10 mouse cellular contexts compared by ENCODE assay signal in genomic region chr15:82163356-82164060, GRCm38 (mm10). TPM values are rescaled to one million over a fixed set of nuclear protein-coding genes. Genes with fewer than 3 reads are reported as not detected.
A peak's percentile ranks its signal among the peaks of the same experiment; 100 is the strongest.
DNase-seq lines count a peak whose midpoint lies in the region; ATAC-seq and TF ChIP-seq lines count a peak whose summit lies in the region.
"Had no signal": no experiment of that assay in that cellular context is flagged by ENCODE, and none has a peak within 500 bp of the region (broad histone marks: within the 10 kb centered on the region; RNA-seq: fewer than 3 reads in every experiment).

No protein-coding gene starts in this region.

- H3K36me3 ChIP-seq in hindbrain, embryonic 10.5 days, result peaks cover 14% of the 10 kb centered on the region; the same call in 1 of the 2 replicates
- H3K36me3 ChIP-seq in hindbrain, postnatal 0 days (ENCODE audit: insufficient read depth, low read length), result no peaks in the 10 kb centered on the region
- no peaks in the 10 kb centered on the region for H3K36me3 ChIP-seq in thymus, adult 2 months (ENCODE audit: control insufficient read depth, insufficient read depth, low read length)
- 0 out of 2 replicates have a peak, but pooled peaks cover 3% of the 10 kb centered on the region for H3K36me3 ChIP-seq in liver, embryonic 13.5 days
- H3K36me3 ChIP-seq in stomach, postnatal 0 days (ENCODE audit: control insufficient read depth, insufficient read depth, low read length), result no peaks in the 10 kb centered on the region
- H3K36me3 ChIP-seq: embryonic facial prominence, embryonic 15.5 days; neural tube, embryonic 13.5 days had no signal

- TF ChIP-seq CTCF in hindbrain, postnatal 0 days (IDR thresholded peaks at IDR 0.05; ENCODE audit: low read depth), result no peak
- TF ChIP-seq CTCF in thymus, adult 2 months (IDR thresholded peaks at IDR 0.05; ENCODE audit: borderline replicate concordance, control insufficient read depth, extremely low read depth, insufficient read depth, low read length, poor library complexity), result 0 out of 2 replicates have a peak, but pooled peaks have one; percentile 26
- no peak for TF ChIP-seq CTCF in stomach, postnatal 0 days (IDR thresholded peaks at IDR 0.05; ENCODE audit: low read depth)

- no peak for DNase-seq in hindbrain, embryonic 10.5 days (ENCODE audit: low spot score)
- DNase-seq in hindbrain, postnatal 0 days (ENCODE audit: low spot score), result no peak
- no peak for DNase-seq in thymus, adult 2 months
- no peak for DNase-seq in thymus, adult 18-20 months
- no peak for DNase-seq in liver, embryonic 13.5 days
- no peak for DNase-seq in stomach, postnatal 0 days (ENCODE audit: low spot score)
- no peak for DNase-seq in adipocyte (ENCODE audit: low spot score)

- TF ChIP-seq POLR2A in thymus, adult 2 months (IDR thresholded peaks at IDR 0.05; ENCODE audit: control insufficient read depth, extremely low read depth, insufficient read depth, low read length, poor library complexity), result no peak

- TF ChIP-seq EP300 in stomach, postnatal 0 days (optimal IDR thresholded peaks at IDR 0.05), result no peak

- H3K27me3 ChIP-seq in hindbrain, embryonic 10.5 days (ENCODE audit: insufficient read depth, poor library complexity, severe bottlenecking), result no peaks in the 10 kb centered on the region
- H3K27me3 ChIP-seq in hindbrain, postnatal 0 days (ENCODE audit: insufficient read depth, low read length), result no peaks in the 10 kb centered on the region
- no peaks in the 10 kb centered on the region for H3K27me3 ChIP-seq in thymus, adult 2 months (ENCODE audit: control insufficient read depth, insufficient read depth, low read length)
- no peaks in the 10 kb centered on the region for H3K27me3 ChIP-seq in liver, embryonic 13.5 days
- no peaks in the 10 kb centered on the region for H3K27me3 ChIP-seq in stomach, postnatal 0 days (ENCODE audit: control insufficient read depth, insufficient read depth, low read length)
- H3K27me3 ChIP-seq: embryonic facial prominence, embryonic 15.5 days; neural tube, embryonic 13.5 days had no signal

- no peak overlapping the region for H3K9ac ChIP-seq in hindbrain, postnatal 0 days (replicated peaks; ENCODE audit: low read length)
- H3K9ac ChIP-seq in liver, embryonic 13.5 days, result peak overlapping the region; percentile 61
- H3K9ac ChIP-seq in stomach, postnatal 0 days (ENCODE audit: low read length), result no peak overlapping the region
- H3K9ac ChIP-seq: embryonic facial prominence, embryonic 15.5 days; neural tube, embryonic 13.5 days had no signal

- peak overlapping the region; percentile 41 for H3K27ac ChIP-seq in hindbrain, embryonic 10.5 days
- no peak overlapping the region for H3K27ac ChIP-seq in hindbrain, postnatal 0 days
- peak overlapping the region; percentile 89 for H3K27ac ChIP-seq in thymus, adult 2 months (ENCODE audit: control insufficient read depth, insufficient read depth, low read length)
- H3K27ac ChIP-seq in liver, embryonic 13.5 days, result peak overlapping the region; percentile 93
- H3K27ac ChIP-seq in stomach, postnatal 0 days (replicated peaks), result peak overlapping the region; percentile 84
- H3K27ac ChIP-seq: neural tube, embryonic 13.5 days had no signal

- WGBS in hindbrain, embryonic 10.5 days, result 88% methylated on average over 10 of the region's 10 CpGs
- 80% methylated on average over 10 of the region's 10 CpGs for WGBS in hindbrain, postnatal 0 days
- 46% methylated on average over 10 of the region's 10 CpGs for WGBS in thymus, adult 2 months
- 77% methylated on average over 10 of the region's 10 CpGs for WGBS in liver, embryonic 13.5 days (ENCODE audit: insufficient replicate concordance)
- 68% methylated on average over 10 of the region's 10 CpGs for WGBS in stomach, postnatal 0 days

- ATAC-seq in hindbrain, postnatal 0 days, result no peak
- ATAC-seq in liver, embryonic 13.5 days (ENCODE audit: low read depth), result no peak
- ATAC-seq in stomach, postnatal 0 days (ENCODE audit: low FRiP score, low TSS enrichment), result no peak
- ATAC-seq in cerebellum, adult (ENCODE audit: insufficient number of reproducible peaks, low FRiP score, low TSS enrichment), result no peak

- no peak overlapping the region for H3K4me3 ChIP-seq in hindbrain, embryonic 10.5 days
- no peak overlapping the region for H3K4me3 ChIP-seq in hindbrain, postnatal 0 days (ENCODE audit: low read length)
- no peak overlapping the region for H3K4me3 ChIP-seq in thymus, adult 2 months (ENCODE audit: control insufficient read depth, insufficient read depth, low read length)
- 0 out of 2 replicates have a peak overlapping the region, but pooled peaks have one; percentile 5 for H3K4me3 ChIP-seq in liver, embryonic 13.5 days (replicated peaks)
- no peak overlapping the region for H3K4me3 ChIP-seq in stomach, postnatal 0 days (ENCODE audit: low read depth, low read length)
- H3K4me3 ChIP-seq: embryonic facial prominence, embryonic 15.5 days; neural tube, embryonic 13.5 days had no signal

- no peaks in the 10 kb centered on the region for H3K9me3 ChIP-seq in hindbrain, embryonic 10.5 days
- H3K9me3 ChIP-seq in hindbrain, postnatal 0 days (ENCODE audit: low read length), result no peaks in the 10 kb centered on the region
- no peaks in the 10 kb centered on the region for H3K9me3 ChIP-seq in liver, embryonic 13.5 days (replicated peaks)
- no peaks in the 10 kb centered on the region for H3K9me3 ChIP-seq in stomach, postnatal 0 days (ENCODE audit: control insufficient read depth, low read length)
- H3K9me3 ChIP-seq: embryonic facial prominence, embryonic 15.5 days; neural tube, embryonic 13.5 days had no signal

- peaks cover 82% of the 10 kb centered on the region for H3K4me1 ChIP-seq in hindbrain, embryonic 10.5 days (replicated peaks)
- H3K4me1 ChIP-seq in hindbrain, postnatal 0 days (ENCODE audit: insufficient read depth, low read length), result peaks cover 15% of the 10 kb centered on the region; the same call in 1 of the 2 replicates
- peaks cover 71% of the 10 kb centered on the region for H3K4me1 ChIP-seq in thymus, adult 2 months (replicated peaks; ENCODE audit: control insufficient read depth, insufficient read depth, low read length)
- peaks cover 100% of the 10 kb centered on the region for H3K4me1 ChIP-seq in liver, embryonic 13.5 days (replicated peaks)
- H3K4me1 ChIP-seq in stomach, postnatal 0 days (replicated peaks; ENCODE audit: control insufficient read depth, insufficient read depth), result peaks cover 16% of the 10 kb centered on the region

- H3K4me2 ChIP-seq in hindbrain, postnatal 0 days (ENCODE audit: low read depth, low read length), result no peak overlapping the region
- peak overlapping the region; percentile 52 for H3K4me2 ChIP-seq in liver, embryonic 13.5 days
- H3K4me2 ChIP-seq in stomach, postnatal 0 days (replicated peaks; ENCODE audit: low read depth), result no peak overlapping the region; the same call in 1 of the 2 replicates
- H3K4me2 ChIP-seq: embryonic facial prominence, embryonic 15.5 days; neural tube, embryonic 13.5 days had no signal

RNA-seq across cellular contexts. Expression of gene Srebf2, which starts 16.5 kb away (rescaled TPM):
- polyA plus RNA-seq in hindbrain, embryonic 10.5 days (2016; fragmentation: Nextera tagmentation; extraction: Ambion mirVana), result 211 and 242 TPM in 2 replicates
- 256 and 266 TPM in 2 replicates for total RNA-seq in hindbrain, postnatal 0 days (2014; rRNA removed)
- polyA plus RNA-seq in hindbrain, postnatal 0 days (2015; fragmentation: Nextera tagmentation; extraction: Ambion mirVana), result 139 and 145 TPM in 2 replicates
- polyA plus RNA-seq in thymus, adult 2 months (2012; rRNA removed), result 410 and 478 TPM in 2 replicates
- 64.2 and 70.2 TPM in 2 replicates for polyA plus RNA-seq in liver, embryonic 13.5 days (2015; fragmentation: Nextera tagmentation; extraction: Ambion mirVana)
- polyA plus RNA-seq in stomach, postnatal 0 days (2015; fragmentation: Nextera tagmentation; extraction: Ambion mirVana), result 119 and 127 TPM in 2 replicates

RNA-seq across cellular contexts. Expression of gene Ccdc134, which starts 35.8 kb away (rescaled TPM):
- 19.6 and 23.4 TPM in 2 replicates for polyA plus RNA-seq in hindbrain, embryonic 10.5 days (2016; fragmentation: Nextera tagmentation; extraction: Ambion mirVana)
- total RNA-seq in hindbrain, postnatal 0 days (2014; rRNA removed), result 15.5 and 16.0 TPM in 2 replicates
- 6.4 and 8.4 TPM in 2 replicates for polyA plus RNA-seq in hindbrain, postnatal 0 days (2015; fragmentation: Nextera tagmentation; extraction: Ambion mirVana)
- 33.1 and 39.4 TPM in 2 replicates for polyA plus RNA-seq in thymus, adult 2 months (2012; rRNA removed)
- polyA plus RNA-seq in liver, embryonic 13.5 days (2015; fragmentation: Nextera tagmentation; extraction: Ambion mirVana), result 8.2 and 9.9 TPM in 2 replicates
- polyA plus RNA-seq in stomach, postnatal 0 days (2015; fragmentation: Nextera tagmentation; extraction: Ambion mirVana), result 8.2 and 8.5 TPM in 2 replicates

RNA-seq across cellular contexts. Expression of gene Shisa8, which starts 49.1 kb away (rescaled TPM):
- 1.6 and 1.8 TPM in 2 replicates for polyA plus RNA-seq in hindbrain, embryonic 10.5 days (2016; fragmentation: Nextera tagmentation; extraction: Ambion mirVana)
- total RNA-seq in hindbrain, postnatal 0 days (2014; rRNA removed), result 34.7 and 36.0 TPM in 2 replicates
- polyA plus RNA-seq in hindbrain, postnatal 0 days (2015; fragmentation: Nextera tagmentation; extraction: Ambion mirVana), result 7.5 and 9.2 TPM in 2 replicates
- 0.93 and 1.1 TPM in 2 replicates for polyA plus RNA-seq in thymus, adult 2 months (2012; rRNA removed)
- 0.08 and 0.10 TPM in 2 replicates for polyA plus RNA-seq in liver, embryonic 13.5 days (2015; fragmentation: Nextera tagmentation; extraction: Ambion mirVana)
- 0.06 and 0.23 TPM in 2 replicates for polyA plus RNA-seq in stomach, postnatal 0 days (2015; fragmentation: Nextera tagmentation; extraction: Ambion mirVana)
